Mouse (Mus musculus) embryonic stem cell, embryonic (primary cell): ENCODE results near the gene Mcoln3.

ENCODE experiments used
- CTCF ChIA-PET, 4 experiments: fragments of 300-600 bp in 2 of 4; fragments of 350-600 bp in 2 of 4; sonication (Branson Sonifier 250); formaldehyde crosslinking; loops; one replicate each; lab custom pipeline; 2022; ENCODE audit warnings: inconsistent platforms in 2 of 4; lab: Charles Lee
- POLR2A ChIA-PET, 4 experiments: fragments of 300-600 bp in 2 of 4; fragments of 350-600 bp in 2 of 4; sonication (Branson Sonifier 250); formaldehyde crosslinking; loops; one replicate each; lab custom pipeline; 2022; ENCODE audit warnings: antibody characterized with exemption in 4 of 4, inconsistent platforms in 1 of 4; lab: Charles Lee

Gene Mcoln3

DNA sequence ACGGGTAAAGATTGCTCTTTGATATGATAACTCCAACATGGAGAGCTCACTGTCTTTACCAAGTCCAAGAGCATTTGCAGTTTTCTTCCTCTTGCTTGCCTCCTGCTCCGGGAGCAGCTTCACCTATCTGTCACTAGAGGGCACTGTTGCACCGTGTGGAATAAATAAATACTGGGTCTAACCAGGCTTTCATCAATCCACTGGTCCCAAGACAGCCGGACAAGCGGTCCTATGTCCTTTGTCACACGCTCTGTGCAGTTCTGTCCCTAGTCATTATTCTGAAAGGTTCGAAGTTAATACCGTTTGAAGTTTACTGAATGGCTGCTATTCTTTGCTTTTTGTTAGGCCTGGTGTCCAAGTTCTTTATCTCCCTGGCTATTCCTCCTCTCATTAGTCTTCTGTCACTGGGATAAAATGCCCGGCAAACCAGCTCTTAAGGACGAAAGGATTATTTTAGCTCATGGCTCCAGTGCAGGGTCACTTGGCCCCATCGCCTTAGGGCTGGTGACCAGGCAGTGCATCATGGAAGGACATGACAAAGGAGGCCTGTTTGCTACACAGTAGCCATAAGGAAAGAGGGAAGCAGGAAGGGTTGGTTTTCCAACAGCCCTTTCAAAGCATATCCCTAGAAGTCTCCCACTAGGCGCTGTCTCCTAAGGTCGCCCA is 67.9 kb downstream of the Mcoln3 start:
- ChIA-PET POLR2A (interaction anchor here in 1 of 4 experiments (0.5 to 1.3 kb wide), 2 partner anchors 119 to 129 kb away, joined by 3 to 5 read pairs; no protein-coding TSS in a partner anchor), CTCF (interaction anchor here (0.5 to 1.5 kb wide), 34 partner anchors 8 to 761 kb away, joined by 3 to 6 read pairs (median 3); no protein-coding TSS in a partner anchor)

GRCm38 (mm10) chr3:146186033-146186432 is 68.8 kb downstream of the Mcoln3 start:
- ChIA-PET POLR2A (interaction anchor here in 2 of 4 experiments (0.7 to 1.0 kb wide), 2 partner anchors 57 to 78 kb away, joined by 3 to 4 read pairs; no protein-coding TSS in a partner anchor), CTCF (interaction anchor here in 2 of 4 experiments (0.6 to 2.4 kb wide), 2 partner anchors 8 to 224 kb away, joined by 4 to 7 read pairs; no protein-coding TSS in a partner anchor)

- CTCF ChIA-PET = interaction anchor here (0.6 to 4.6 kb wide), 14 partner anchors 9 to 1108 kb away, joined by 3 to 21 read pairs (median 4); partner anchors contain the start of genes 2410004B18Rik (in 1 of the 4) and Lpar3 (in 1 of the 4)
- POLR2A ChIA-PET = interaction anchor here in 2 of 4 experiments (0.5 to 0.6 kb wide), 3 partner anchors 164 to 1985 kb away, joined by 3 to 4 read pairs (median 3); no protein-coding TSS in a partner anchor
Observed at GRCm38 (mm10) chr3:146189933-146190332, 72.7 kb downstream of the Mcoln3 start.
